Mouse (Mus musculus) embryonic fibroblast, embryonic 13.5 days (primary cell): ENCODE measurements around the gene 2510009E07Rik. TPM values are rescaled to one million over a fixed set of nuclear protein-coding genes. Genes with fewer than 3 reads are reported as not detected.

Experiments
- H3K27ac ChIP-seq: 2 replicates; pipeline ENCODE4 v1.5.1; 2012; ENCODE audit warnings: low read length, control low read depth, inconsistent platforms; ENCODE audit not compliant: insufficient read depth
- H3K4me1 ChIP-seq: 2 replicates; pipeline ENCODE4 v1.6.1; 2011; ENCODE audit warnings: low read length; ENCODE audit not compliant: control insufficient read depth, insufficient read depth
- H3K4me3 ChIP-seq: 2 replicates; pipeline ENCODE4 v1.5.1; 2011; ENCODE audit warnings: mild to moderate bottlenecking, control low read depth, low read length; ENCODE audit not compliant: insufficient read depth
- CTCF ChIP-seq: IDR thresholded peaks from 2 replicates; pipeline ENCODE4 v1.5.1; 2011; ENCODE audit warnings: mild to moderate bottlenecking, control low read depth, low read length, moderate library complexity, borderline replicate concordance; ENCODE audit not compliant: insufficient read depth
- POLR2A ChIP-seq: IDR thresholded peaks from 2 replicates; pipeline ENCODE4 v1.6.1; 2011; ENCODE audit warnings: low read depth, mild to moderate bottlenecking, control low read depth, low read length, moderate library complexity
- polyA plus RNA-seq: library from polyadenylated mRNA; stranded (reverse); fragments of >200 nt; gene quantifications from 2 replicates; pipeline ENCODE4 v1.2.4, GENCODE M21; 2011; ENCODE audit warnings: low read depth; ENCODE audit not compliant: missing spikeins, insufficient read length

Gene 2510009E07Rik
- polyA plus RNA-seq, 1 experiment: 25.3 TPM

DNA sequence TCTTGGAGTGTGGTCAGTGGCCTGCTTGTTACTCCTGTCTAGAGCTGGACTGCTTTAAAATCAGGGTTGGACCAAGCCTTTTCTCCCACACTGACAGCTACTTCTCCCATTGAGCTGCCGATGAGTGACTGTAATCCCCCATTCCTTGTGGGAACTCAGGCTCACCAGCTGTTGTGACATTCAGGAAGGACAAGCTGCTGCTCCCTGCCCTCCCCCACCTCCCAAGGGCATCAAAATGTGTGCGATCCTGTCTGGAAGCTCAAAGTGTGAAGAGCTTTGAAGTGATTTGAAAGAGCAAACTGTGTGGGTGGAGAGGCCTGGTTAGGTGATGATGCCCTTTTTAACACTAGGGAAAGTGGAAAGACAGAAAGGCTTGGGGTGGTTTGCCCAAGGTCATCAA, 15.9 kb upstream of the 2510009E07Rik start:
- H3K4me1 ChIP-seq: no peaks in the 10 kb centered on the region
- H3K27ac ChIP-seq: no peak overlapping the region

DNA sequence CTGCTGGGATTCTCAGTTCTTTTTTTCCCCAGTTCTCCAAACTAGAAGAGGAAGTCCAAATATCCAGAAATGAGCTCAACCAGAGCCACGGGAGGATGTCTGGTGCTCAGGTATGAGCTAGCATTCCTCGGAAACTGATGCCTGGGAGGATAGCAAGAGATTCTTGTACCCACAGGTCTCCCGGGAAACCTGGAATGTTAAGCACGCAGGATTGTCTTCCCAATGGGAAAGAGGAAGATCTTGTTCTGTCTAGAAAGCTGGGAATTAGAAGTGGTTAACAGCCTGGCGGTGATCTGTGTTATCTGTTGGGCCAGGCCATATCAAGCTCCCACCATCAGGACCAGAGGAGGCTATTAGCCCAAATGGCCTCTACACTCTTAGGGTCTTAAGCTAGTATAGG, 10.2 kb upstream of the 2510009E07Rik start:
- H3K4me1 ChIP-seq: no peaks in the 10 kb centered on the region
- TF ChIP-seq CTCF: no peak
- TF ChIP-seq POLR2A: no peak
- no peak overlapping the region for H3K27ac ChIP-seq
- H3K4me3 ChIP-seq: no peak overlapping the region

More for the DNA sequence above, 15.9 kb upstream of the 2510009E07Rik start:
- TF ChIP-seq CTCF: no peak
- no peak overlapping the region for H3K4me3 ChIP-seq

DNA sequence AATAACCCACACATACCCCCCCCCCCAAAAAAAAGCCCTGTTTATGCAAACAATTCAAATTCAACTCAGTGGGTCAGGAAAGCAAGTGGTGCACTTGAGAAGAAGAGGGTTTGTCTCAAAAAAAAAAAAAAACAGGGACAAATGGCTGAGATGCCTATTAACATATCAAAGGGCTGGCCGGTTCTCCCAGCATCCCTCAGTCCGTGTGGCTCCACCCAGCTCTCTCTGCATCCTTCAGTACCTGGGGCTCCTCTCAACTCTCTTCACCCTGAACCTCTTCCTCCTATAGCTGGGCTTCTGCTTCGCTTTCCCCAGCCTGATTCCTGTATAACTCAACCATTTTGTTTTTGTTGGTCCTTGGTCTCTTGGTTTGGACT, 7.8 kb upstream of the 2510009E07Rik start:
- no peak overlapping the region for H3K27ac ChIP-seq
- TF ChIP-seq POLR2A: no peak
- TF ChIP-seq CTCF: no peak
- no peaks in the 10 kb centered on the region for H3K4me1 ChIP-seq
- no peak overlapping the region for H3K4me3 ChIP-seq

DNA sequence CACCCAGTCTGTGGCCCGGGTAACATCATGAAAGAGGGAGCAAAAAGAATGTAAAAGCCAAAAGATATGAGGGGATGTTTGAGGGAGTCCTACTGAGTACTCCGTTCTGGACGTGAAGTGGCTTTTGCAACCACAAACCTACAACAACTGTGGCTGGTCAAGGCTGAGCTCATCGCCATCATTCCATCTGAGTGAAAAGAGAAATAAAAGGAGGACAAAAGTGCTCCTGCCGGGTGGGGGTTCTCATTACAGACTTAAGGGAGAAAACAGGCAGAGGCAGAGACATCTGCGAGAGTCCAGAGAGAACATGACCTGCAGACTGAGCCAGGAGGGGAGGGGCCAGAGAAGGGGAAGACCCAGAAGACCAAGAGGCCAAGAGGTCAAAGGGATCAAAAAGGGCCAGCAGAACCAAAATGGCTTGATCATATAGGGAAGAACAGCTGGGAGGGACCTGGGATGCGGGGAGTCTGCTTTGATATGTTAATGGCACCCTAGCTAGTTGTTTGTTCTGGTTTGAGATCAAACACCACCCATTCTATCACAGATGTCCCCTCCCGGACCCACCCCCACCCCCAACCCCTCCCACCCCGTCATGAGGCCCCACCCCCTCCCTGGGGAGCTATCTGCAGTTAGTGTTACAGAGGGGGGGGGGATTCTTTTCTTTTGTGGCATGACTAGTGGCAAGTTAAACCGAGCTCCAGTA, 7.3 kb upstream of the 2510009E07Rik start:
- TF ChIP-seq POLR2A (no peak), CTCF (no peak)
- H3K27ac ChIP-seq: no peak overlapping the region
- H3K4me3 ChIP-seq: no peak overlapping the region
- H3K4me1 ChIP-seq: no peaks in the 10 kb centered on the region

DNA sequence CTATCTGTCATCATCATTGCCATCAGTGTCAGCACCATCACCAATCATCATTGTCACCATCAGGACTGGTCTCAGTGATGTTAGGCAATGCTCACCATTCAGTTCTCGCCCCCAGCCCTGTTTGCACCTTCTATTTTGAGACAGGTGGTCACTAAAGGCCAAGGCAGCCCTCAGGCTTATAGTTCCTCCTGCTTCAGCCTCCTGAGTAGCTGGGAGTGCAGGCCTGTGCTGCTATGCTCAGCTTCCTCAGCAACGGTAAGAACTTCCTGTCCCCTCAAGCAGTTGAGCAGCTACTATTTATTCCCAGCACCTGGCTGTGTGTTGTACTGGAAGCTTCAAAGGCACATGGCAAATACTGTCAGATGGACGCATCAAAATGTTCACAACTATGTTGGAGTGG, 3.7 kb upstream of the 2510009E07Rik start:
- H3K27ac ChIP-seq: no peak overlapping the region
- no peak overlapping the region for H3K4me3 ChIP-seq
- no peak for TF ChIP-seq POLR2A
- no peak for TF ChIP-seq CTCF
- H3K4me1 ChIP-seq: no peaks in the 10 kb centered on the region

DNA sequence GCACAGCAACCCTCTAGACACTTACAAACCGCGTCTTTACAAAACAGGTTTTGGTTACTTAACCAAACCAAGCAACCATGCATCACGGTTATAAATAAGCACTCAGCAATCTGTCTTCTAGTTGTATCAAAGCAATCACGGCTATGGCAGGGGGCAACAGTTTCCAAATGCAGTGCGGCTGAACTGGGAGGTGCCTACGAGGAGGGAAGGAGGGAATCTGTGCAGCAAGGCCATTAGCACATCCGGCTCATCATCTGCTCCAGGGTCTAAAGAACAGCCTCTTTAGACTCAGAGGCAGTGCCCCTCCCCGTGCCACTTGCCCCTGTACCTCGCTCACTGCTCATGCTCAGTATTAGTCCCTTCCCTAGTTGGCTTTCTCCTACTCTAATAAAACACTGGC, 2.5 kb upstream of the 2510009E07Rik start:
- TF ChIP-seq POLR2A (no peak), CTCF (no peak)
- Histone ChIP-seq H3K4me1 (no peaks in the 10 kb centered on the region), H3K4me3 (no peak overlapping the region), H3K27ac (no peak overlapping the region)

DNA sequence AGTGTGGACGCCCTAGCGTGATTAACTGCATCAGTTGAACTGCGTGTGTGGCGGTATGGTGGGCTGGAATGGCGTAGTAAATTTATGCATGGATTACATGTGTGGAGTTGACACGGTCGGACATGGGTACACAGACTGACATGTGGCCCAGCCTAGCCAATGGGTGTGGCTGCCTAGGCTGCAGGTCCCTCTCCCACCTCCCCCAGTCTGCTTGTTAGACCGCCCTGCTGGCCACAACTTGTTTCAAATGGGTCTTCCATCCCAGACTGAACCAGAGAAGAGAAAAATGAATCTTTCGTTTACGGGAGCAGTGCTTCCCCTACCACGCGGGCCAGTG, 745 bp upstream of the 2510009E07Rik start:
- no peaks in the 10 kb centered on the region for H3K4me1 ChIP-seq
- H3K4me3 ChIP-seq: peak overlapping the region; percentile 94
- H3K27ac ChIP-seq: no peak overlapping the region
- TF ChIP-seq POLR2A (no peak; the same call in 1 of the 2 replicates), CTCF (no peak)

DNA sequence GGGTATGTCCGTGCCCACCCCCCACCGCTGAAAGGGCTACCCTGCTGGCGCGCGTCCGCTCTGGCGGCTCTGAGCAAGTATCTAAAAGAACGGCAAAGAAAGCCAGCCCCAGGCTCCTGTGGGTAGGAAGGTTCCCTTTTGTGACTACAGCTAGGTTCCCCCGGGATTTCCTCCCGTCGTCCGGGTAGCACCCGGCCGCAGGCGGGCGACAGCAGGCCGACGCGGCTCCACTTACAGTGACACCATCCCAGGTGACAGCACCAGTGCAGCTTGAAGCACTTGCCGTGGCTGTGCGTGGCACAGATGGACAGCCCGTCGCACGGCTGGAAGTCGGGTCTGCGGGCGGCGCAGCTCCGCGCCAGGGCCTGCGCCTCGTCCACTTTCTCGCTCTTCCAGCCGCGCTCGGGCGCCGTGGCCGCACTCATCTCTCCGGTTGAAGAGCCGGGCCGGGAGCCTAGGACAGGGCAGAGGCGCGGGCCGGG, 443 bp downstream of the 2510009E07Rik start:
- TF ChIP-seq CTCF: no peak
- TF ChIP-seq POLR2A: no peak; the same call in 1 of the 2 replicates
- H3K4me1 ChIP-seq: no peaks in the 10 kb centered on the region
- H3K27ac ChIP-seq: peak overlapping the region; percentile 22
- H3K4me3 ChIP-seq: peak overlapping the region; percentile 94

DNA sequence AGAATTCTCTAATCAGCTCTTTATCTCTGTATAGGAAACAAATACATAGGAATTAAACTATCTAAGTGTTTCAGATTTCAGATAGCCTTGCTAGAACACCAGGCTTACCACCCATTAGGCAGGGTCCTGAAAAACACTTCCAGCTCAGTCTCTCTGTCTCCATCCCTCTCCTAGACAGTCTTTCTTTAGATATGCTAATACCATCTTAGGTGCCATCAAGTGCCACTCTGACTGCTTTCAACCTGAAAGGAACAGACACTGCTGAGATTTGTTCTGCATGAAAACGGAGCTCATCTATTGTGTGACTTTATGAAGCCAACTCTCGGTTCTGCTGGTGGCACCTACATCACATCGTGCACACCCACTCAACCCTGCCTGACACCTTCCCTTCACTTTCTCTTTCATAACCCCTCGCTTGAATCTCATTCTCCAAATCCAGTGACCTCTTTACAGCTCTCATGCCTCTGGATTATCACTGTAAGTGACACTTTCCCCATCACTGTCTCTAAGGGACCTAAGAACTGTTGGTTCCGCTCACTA, 4.2 kb downstream of the 2510009E07Rik start:
- Histone ChIP-seq H3K27ac (no peak overlapping the region), H3K4me3 (no peak overlapping the region)
- TF ChIP-seq CTCF (no peak), POLR2A (no peak)

DNA sequence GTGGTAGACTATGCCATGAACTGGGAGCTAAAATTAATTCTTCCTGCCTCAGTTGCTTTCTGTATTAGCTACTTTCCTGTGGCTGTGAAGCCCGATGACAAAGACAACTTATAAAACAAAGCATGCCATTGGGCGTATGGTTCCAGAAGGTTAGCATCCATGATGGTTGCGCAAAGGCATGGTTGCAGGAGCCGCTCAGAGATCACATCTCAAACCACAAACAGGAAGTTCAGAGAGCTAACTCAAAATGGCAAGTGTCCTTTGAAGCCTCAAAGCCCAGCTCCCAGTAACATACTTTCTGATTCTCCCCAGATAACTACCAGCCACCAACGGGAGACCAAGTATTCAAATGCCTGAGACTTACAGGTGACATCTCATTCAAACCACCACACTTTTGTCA, 5.3 kb downstream of the 2510009E07Rik start:
- TF ChIP-seq CTCF: no peak
- no peak for TF ChIP-seq POLR2A
- Histone ChIP-seq H3K4me1 (peaks cover 6% of the 10 kb centered on the region), H3K27ac (no peak overlapping the region), H3K4me3 (no peak overlapping the region)

More for the DNA sequence above, 4.2 kb downstream of the 2510009E07Rik start:
- H3K4me1 ChIP-seq: peaks cover 6% of the 10 kb centered on the region
